Mouse (Mus musculus) CD8-positive naive resting alpha-beta T cell, adult 2 months (primary cell): ENCODE results near the gene Zbtb18.
"Not testable (repeated sequence)": the region's sequence is repeated elsewhere in the genome, so short reads cannot be mapped to it uniquely, and the experiment has no call there.

Experiments
- DNase-seq, 2 experiments: peaks; one replicate each; pipeline ENCODE4 v3.0.0; 2022; ENCODE audit warnings: low read depth in 2 of 2, low spot score in 2 of 2

Zbtb18 gene

GRCm38 (mm10) chr1:177447086-177447485 is 4.9 kb downstream of the Zbtb18 start:
- no peak for DNase-seq

DNA sequence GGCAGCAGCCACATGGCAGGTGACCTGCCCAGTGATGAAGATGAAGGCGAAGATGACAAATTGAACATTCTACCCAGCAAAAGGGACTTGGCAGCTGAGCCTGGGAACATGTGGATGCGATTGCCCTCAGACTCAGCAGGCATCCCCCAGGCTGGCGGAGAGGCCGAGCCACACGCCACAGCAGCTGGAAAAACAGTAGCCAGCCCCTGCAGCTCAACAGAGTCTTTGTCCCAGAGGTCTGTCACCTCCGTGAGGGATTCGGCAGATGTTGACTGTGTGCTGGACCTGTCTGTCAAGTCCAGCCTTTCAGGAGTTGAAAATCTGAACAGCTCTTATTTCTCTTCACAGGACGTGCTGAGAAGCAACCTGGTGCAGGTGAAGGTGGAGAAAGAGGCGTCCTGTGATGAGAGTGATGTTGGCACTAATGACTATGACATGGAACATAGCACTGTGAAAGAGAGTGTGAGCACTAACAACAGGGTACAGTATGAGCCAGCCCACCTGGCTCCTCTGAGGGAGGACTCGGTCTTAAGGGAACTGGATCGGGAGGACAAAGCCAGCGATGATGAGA is 5.5 kb downstream of the Zbtb18 start:
- no peak for DNase-seq

DNA sequence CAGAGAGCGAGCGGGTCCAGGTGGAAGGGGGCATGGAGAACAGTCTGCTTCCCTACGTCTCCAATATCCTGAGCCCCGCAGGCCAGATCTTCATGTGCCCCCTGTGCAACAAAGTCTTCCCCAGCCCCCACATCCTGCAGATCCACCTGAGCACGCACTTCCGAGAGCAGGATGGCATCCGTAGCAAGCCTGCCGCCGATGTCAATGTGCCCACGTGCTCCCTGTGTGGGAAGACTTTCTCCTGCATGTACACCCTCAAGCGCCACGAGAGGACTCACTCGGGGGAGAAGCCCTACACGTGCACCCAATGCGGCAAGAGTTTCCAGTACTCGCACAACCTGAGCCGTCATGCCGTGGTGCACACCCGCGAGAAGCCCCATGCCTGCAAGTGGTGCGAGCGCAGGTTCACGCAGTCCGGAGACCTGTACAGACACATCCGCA is 6.0 kb downstream of the Zbtb18 start:
- no peak for DNase-seq

- no peak for DNase-seq
Observed at GRCm38 (mm10) chr1:177448921-177449320, 6.8 kb downstream of the Zbtb18 start.

DNA sequence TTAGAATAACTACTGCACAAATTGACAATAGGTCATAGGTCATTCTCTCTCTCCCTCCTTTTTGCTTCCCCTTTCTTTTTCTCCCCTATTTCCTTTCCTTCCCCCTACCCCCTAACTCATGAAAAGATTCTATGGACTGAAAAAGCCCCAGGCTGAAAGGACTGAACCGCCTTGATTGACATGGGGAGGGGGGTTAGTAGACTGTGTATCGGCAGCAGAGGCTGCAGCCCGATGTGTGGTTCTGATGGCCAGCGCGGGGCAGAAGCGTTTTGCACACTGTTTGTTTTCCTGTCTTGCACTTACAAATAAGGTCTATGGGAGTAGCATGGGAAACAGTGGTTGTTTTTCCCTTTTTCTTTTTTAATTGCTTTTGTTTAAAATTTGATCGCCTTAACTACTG is 7.7 kb downstream of the Zbtb18 start:
- not testable (repeated sequence) for DNase-seq

DNA sequence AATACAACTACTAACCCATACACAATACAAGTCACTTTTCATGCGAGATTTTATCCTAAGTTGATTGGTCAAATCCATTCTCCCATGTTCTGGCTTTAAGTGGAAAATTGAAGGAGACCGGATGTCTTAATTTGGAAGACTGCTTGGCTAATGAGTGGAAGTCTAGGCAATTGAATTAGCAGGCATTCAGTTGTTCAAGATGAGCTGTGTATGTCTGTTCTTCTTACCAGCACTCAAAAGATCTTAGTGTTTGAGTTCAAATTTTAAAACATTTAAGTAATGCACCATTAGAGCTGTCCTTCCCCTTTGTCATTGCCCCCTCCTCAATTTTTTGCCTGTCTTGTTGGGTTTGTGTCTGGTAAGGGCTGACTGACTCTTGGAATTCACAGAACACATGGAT is 8.9 kb downstream of the Zbtb18 start:
- DNase-seq: no peak

GRCm38 (mm10) chr1:177451991-177452431 is 9.9 kb downstream of the Zbtb18 start:
- DNase-seq: no peak

DNA sequence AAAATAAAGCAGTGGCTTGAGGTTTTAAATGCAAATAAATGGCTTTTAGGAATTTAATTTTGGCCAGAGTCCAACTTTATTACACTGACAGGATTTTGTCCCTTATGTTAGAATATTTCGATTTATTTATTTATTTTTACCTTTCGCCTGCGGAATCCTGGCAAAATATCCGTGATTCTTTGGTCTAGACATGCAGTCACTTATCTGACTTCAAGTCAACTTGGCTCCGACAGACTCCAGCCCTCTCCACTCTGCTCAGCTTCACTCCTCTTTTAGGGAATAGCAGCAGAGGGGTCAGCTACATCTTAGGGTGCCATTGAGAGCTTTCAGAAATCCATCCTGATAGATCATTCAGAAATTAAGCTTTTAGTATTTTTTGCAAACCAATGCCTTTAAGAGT is 10.8 kb downstream of the Zbtb18 start:
- no peak for DNase-seq

- DNase-seq: no peak
Observed at GRCm38 (mm10) chr1:177453806-177454205, 11.7 kb downstream of the Zbtb18 start.

DNA sequence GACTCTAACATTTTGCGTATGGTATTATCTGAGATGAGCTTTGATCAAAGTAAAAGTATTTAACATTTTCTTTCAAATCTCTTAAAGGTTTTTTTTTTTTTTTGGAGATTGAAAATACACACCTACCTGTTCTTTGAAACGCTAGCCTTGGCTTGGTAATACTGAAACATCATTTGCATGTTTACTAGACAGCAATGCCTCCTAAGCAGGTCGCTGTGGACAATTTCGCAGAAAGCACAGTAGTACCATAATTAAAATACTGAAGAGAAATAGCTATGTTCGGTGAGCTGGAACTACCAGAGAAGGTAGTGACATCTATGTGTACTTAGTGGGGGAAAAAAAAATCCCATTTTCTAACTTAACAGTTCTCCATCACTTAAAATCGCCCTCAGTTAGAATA is 12.3 kb downstream of the Zbtb18 start:
- no peak for DNase-seq

GRCm38 (mm10) chr1:177455466-177455865 is 13.3 kb downstream of the Zbtb18 start:
- DNase-seq: no peak

- no peak for DNase-seq
Observed at GRCm38 (mm10) chr1:177456208-177456607, 14.1 kb downstream of the Zbtb18 start.

DNA sequence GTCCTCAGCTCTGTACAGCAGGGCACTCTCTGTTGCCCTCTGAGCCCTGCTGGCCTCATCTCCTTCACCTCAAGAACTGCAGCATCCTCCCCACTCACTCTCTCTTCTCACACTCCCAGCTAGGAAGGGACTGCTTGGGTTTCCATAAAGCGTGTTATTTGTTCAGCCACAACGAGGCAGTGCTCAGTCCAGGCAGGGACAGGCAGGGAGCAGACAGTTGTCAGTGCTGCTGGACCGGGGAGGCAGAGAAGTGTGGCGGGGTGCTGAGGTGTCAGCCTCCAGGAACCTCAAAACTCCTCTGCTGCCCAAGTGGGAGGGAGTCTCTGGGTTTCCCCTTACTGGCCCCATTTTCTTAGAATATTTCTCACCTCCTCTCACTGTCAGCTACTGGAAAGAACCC is 14.6 kb downstream of the Zbtb18 start:
- no peak for DNase-seq

- DNase-seq: no peak
Observed at GRCm38 (mm10) chr1:177457981-177458380, 15.8 kb downstream of the Zbtb18 start.

DNA sequence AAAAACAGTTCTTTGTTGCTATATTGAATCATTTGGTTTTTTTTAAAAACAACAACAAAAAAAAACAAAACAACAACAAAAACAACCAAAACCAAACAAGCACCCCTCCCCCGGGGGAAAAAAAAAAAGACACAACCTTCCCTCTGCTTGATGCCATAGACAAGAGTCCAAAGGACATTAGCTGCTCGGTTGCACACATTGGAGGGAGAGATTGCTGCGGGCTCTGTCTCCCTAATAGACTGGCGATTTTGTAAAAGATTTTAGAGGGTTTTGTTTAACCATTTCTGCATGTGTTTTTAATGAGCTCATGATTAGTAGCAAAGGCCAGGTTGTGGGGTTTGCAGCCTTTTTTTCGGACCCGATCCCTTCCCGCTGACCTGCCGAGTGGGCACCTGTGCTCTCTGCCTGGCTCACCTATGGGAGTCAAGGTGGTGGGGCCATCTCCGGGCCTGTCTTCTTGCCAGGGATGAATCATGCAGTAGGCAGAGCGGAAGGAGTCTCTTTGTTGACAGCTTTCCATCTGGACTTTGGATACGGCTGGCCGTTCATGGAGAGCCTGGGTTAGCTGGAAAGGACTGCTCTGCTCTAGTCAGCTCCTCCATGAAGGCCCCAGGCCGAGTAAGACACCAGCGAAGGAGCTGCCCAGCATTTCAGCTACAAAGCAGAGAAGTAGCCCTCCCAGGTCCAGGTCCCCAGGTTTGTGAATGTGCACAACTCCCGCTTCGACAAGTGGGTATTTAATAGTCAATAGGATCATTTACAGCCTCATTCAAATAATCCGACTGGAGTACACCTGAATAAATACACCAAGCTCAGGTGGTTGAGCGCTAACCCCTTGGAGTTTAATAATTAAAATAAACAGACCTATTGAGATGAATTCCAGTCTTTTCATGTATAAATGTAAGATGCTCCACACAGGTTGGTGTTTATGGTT is 16.6 kb downstream of the Zbtb18 start:
- DNase-seq: no peak

GRCm38 (mm10) chr1:177459536-177459935 is 17.4 kb downstream of the Zbtb18 start:
- DNase-seq: no peak

DNA sequence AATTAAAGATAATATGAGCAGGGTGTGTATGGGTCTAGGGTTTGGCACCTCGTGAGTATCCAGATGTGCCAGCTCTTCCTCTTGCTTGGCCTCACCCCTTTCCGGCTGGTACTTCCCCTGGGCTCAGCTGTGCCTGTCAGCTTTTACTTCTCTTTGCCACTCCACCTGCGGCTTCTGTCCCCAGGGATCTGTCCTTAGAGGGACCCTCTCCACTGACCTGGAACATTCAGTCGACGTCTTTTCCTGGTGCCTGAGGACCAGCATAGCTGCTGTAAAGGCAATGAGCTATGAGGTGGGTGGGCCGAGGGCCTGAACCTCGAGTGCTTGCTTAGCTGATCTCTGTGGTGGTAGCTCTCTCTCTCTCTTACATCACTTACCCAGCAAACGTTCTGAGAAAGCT is 25.0 kb downstream of the Zbtb18 start:
- no peak for DNase-seq

- no peak for DNase-seq
Observed at GRCm38 (mm10) chr1:177468436-177468835, 26.3 kb downstream of the Zbtb18 start.

DNA sequence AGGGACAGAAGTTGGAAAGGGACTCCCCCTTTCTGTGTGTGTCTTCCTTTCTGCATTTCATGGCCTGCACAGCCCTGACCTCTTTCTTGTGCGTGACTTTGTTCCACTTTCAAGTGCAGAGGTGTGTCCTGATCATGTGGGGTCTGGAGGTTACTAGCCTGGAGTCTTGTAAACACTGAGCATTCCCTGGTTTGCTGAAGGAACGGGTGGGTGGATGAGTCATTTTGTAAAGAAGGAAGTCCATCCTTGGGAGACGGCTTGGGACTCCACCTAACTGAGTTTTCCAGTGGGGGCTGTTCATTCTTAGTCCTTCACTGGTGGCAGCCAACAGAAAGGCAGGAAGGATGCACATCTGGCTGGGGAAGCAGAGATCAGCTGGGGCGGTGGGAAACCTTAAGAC is 27.9 kb downstream of the Zbtb18 start:
- no peak for DNase-seq

- DNase-seq: no peak
Observed at GRCm38 (mm10) chr1:177470951-177471350, 28.8 kb downstream of the Zbtb18 start.

DNA sequence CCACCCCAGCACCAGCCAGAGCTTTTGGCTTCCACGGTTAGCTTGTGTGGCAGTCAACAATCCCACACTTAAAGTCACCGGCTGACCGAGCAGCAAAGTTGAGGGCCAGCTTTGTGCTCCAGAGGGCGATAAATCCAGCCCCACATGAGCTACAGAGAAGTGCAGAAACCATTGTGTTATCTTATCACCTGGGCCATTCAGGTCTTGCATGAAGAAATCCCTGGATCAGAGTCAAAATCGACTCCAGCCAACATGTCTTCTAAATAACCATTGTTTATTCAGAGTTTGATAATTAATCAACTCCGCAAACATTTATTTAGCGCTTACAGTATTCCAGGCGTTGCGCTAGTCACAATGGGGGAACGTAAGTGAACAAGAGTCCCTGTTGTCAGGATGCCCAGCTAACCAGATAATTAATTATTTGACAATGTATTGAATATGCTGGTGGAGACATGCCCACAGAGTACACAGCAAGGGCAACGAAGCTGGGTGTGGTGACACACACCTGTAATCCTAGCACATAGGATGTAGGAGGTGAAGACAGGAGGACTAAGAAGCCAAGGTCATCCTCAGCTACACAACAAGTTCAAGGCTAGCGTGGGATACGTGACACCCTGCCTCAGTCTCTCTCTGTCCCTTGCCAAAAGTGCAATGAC is 33.5 kb downstream of the Zbtb18 start:
- DNase-seq: no peak

- DNase-seq: no peak
Observed at GRCm38 (mm10) chr1:177478578-177478977, 36.4 kb downstream of the Zbtb18 start.
